Mouse (Mus musculus) neutrophil, adult 5-6 weeks (primary cell): ENCODE measurements around the gene Gm20696. TPM values are rescaled to one million over a fixed set of nuclear protein-coding genes. Genes with fewer than 3 reads are reported as not detected.

ENCODE experiments used
- ATAC-seq: fragments of 151-379, 151-347 bp; 2 replicates; pipeline ENCODE4 v1.8.0; 2017; ENCODE audit warnings: mild to moderate bottlenecking, moderate TSS enrichment; ENCODE audit not compliant: insufficient number of reproducible peaks, poor library complexity, low FRiP score, severe bottlenecking; ENCODE audit errors: extremely low read depth
- total RNA-seq: library from RNA; stranded (forward); fragments of 200-1000 nt; gene quantifications from 2 replicates; pipeline ENCODE4 v1.2.3, GENCODE M21; 2017

Gm20696 gene
- total RNA-seq, 1 experiment from 2014 or later: 58.2 TPM

- ATAC-seq: no peak
Measured at GRCm38 (mm10) chr6:99271741-99272140, 394.9 kb downstream of the Gm20696 start.

GRCm38 (mm10) chr6:99269921-99270320, 396.7 kb downstream of the Gm20696 start:
- no peak for ATAC-seq

- ATAC-seq: no peak
Measured at GRCm38 (mm10) chr6:99268171-99269061, 398.2 kb downstream of the Gm20696 start.

DNA sequence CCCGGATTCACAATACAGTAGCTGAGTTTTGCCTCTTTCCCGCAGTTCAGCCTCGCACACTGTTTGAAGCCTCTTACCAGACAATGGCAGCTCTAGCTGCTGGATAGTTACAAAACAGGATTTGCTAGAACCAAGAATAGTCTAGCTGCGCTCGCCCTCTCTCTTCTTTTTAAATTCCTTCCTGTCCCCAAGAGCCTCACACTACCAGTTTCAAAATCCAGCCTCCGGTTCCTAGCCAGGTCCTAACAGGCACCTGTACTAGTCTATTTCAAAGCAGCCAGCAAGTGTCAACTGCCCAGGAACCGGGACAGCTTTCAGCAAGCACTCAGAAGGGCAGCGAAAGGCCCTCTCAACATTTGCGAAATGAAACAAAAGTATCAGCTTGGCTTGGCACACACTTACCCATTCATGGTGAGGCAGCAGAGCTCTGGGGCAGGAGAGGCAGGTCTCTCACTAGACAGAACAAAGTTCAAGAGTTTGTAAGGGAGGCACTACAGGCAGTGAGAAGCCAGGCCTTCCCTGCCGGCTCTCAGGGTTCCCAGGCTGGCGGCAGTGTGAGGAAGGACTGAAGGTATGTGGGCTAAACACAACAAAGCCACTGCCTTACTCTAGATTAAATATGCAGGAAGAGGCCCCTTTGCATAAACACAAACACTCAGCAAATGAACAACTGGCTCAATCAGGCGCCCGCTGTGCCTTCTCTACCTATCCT, 400.5 kb downstream of the Gm20696 start:
- peak; percentile 18; the same call in 1 of the 2 replicates for ATAC-seq

- no peak for ATAC-seq
Measured at GRCm38 (mm10) chr6:99265173-99265572, 401.4 kb downstream of the Gm20696 start.

- no peak for ATAC-seq
Measured at GRCm38 (mm10) chr6:99264192-99265093, 402.2 kb downstream of the Gm20696 start.

GRCm38 (mm10) chr6:99263886-99264185, 402.8 kb downstream of the Gm20696 start:
- ATAC-seq: no peak; the same call in 1 of the 2 replicates

GRCm38 (mm10) chr6:99263061-99263885, 403.3 kb downstream of the Gm20696 start:
- ATAC-seq: peak; percentile 30

GRCm38 (mm10) chr6:99261737-99262130, 404.9 kb downstream of the Gm20696 start:
- ATAC-seq: no peak

DNA sequence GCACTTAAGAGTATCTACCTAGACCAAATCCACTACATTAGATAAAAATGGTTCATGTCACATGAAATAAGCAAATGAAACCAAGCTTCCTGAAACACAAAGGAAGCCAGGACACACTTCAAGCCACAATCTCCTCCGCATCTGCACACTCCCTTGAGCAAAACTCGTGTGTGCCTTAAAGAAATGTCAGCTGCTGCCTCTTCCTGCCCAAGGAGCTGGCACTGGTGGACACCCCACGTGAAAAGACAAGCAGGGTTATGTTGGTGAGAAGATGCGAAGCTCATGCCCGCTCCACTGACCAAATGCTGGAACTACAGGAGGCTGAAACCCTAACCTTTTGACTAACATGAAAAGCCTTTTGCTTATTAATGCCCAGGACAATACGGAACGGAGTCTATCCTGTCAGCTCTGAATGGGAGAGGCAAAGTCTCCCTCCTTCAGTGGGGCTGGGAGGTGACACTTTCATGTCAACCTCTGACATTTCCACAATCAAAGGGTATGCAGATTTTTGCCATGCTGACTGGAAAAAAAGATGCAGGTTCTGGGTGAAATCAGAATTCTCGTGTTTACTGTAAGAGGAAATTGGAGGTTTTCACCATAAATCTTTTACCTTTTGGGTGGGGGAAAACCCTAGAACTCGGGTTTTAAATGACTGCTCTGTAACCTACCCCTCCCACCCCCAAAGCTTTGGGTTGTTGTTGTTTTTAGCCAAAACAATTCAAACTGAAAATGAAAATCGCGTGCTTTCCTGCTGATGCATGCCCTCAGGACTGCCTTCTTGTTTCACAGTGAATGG, 405.5 kb downstream of the Gm20696 start:
- peak; percentile 28; the same call in 1 of the 2 replicates for ATAC-seq

DNA sequence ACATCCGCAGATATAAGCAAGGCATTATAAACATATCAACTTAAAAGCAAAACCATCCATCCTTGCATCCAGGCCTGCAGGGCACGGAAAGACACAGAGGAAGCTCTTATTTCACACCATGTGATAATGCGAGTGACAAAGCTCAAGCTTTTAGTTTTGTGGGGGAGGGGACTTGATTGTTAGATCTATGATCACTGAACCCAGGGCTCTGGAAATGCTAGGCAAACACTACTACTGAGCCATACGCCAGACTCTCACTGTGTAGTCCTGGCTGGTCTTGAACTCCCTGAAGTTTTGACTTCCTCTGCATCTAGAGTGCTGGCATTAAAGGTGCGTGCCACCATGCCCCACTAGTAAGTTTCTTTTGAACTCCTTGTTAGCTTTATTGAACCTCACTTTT, 408.3 kb downstream of the Gm20696 start:
- ATAC-seq: no peak

- ATAC-seq: peak; percentile 17; the same call in 1 of the 2 replicates
Measured at GRCm38 (mm10) chr6:99257676-99258075, 408.9 kb downstream of the Gm20696 start.

- no peak for ATAC-seq
Measured at GRCm38 (mm10) chr6:99253331-99253730, 413.3 kb downstream of the Gm20696 start.

- peak; percentile 28; the same call in 1 of the 2 replicates for ATAC-seq
Measured at GRCm38 (mm10) chr6:99252816-99253215, 413.8 kb downstream of the Gm20696 start.

DNA sequence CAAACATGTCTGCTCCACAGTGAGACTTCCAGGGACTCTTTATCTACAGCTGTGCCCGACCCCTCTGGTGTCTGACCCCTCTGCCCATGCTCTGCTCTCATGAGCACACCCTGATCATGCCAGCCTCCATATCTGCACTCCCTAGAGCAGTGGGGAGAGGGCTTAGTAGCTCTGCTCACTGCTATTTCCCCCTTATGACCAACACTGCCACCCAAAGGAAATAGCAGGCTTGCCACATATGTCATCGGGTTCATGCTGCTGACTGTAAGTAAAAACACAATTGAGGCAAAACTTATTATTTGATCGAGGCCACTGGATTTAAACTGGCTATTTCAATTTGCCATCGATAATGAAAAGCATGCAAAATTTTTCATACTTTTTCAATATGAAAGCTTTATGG, 414.7 kb downstream of the Gm20696 start:
- no peak for ATAC-seq

GRCm38 (mm10) chr6:99251222-99251621, 415.4 kb downstream of the Gm20696 start:
- ATAC-seq: no peak

DNA sequence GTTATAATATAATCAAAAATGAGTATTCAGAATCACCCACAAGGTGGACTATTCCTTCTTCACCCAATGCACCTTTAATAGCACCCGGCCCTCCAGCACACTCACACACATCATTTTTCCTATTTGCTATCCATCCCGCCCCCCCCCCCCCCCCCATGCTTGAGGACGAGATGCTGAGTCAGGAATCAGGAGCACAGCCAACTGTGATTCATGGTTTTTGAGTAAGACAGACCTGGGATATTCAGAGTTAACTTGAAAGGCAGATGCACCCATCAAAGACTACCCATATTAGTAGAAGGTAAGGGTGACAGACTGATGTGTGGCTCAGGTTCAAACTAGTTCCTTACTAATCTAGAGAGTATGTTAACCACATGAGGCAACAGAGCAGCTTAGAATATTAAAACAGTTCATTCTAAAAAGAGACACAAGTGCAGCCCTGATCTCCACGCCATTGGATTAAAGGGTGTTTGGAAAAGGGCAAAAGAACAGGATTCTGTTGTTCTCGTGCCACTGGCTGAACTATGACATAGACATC, 417.0 kb downstream of the Gm20696 start:
- ATAC-seq: no peak
